Mouse (Mus musculus): Measurements from ENCODE around the gene Maml3.

The Maml3 gene

DNA sequence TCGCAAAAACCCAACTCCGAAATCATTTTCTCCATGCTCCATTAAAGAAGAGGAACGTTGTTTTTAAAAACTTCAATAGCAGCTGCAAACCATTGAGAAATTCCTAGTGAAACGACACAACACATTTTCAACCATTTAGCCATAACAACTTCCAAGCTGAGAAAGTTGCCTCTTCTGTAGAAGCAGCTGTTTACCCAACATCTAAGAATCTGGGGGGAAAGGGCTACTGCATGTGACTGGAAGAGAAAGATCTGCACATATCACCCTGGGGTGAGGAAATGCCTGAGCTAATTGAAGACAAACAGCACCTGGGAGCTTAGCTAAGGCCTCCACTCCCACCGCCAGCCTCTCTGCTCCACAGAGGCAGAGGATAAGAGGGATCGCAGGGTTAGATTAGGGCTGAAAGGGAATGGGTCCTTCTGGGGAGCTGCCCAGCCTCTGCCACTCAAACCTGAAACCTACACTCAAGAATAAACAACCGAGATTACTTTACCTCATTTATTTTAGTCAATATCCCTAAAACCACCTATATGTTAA lies 13.5 kb downstream of the Maml3 start:
- in situ Hi-C loops (cut with MboI, MseI), result no loop called here

- in situ Hi-C loops (cut with MboI, MseI), result no loop called here
Measured at GRCm38 (mm10) chr3:52090230-52090873, 14.5 kb downstream of the Maml3 start.

GRCm38 (mm10) chr3:52088458-52089341 lies 16.2 kb downstream of the Maml3 start:
- in situ Hi-C loops (cut with MboI, MseI), result no loop called here

GRCm38 (mm10) chr3:52087636-52088280 lies 17.1 kb downstream of the Maml3 start:
- in situ Hi-C loops (cut with MboI, MseI), result no loop called here

GRCm38 (mm10) chr3:52078763-52079162 lies 26.1 kb downstream of the Maml3 start:
- in situ Hi-C loops (cut with MboI, MseI), result no loop called here

DNA sequence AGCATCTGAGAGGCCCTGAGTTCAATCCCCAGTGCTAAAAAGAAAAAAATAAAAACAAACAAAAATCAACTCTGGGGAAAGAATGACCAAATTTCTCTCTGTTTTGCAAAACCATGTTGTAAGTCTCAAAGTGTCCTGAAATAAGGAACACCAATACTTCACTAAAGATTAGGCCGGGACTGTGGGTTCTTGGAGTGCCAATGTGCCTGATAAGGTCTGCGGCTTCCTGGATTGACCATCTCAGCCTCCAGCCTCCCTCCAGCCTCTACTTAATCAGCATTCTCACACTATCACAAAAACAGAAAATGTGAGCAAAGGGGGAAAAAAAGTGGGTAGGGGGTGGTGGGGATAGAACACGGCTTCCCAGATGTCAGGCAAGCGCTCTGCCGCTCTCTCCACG lies 30.9 kb downstream of the Maml3 start:
- in situ Hi-C loops (cut with MboI, MseI), result no loop called here

DNA sequence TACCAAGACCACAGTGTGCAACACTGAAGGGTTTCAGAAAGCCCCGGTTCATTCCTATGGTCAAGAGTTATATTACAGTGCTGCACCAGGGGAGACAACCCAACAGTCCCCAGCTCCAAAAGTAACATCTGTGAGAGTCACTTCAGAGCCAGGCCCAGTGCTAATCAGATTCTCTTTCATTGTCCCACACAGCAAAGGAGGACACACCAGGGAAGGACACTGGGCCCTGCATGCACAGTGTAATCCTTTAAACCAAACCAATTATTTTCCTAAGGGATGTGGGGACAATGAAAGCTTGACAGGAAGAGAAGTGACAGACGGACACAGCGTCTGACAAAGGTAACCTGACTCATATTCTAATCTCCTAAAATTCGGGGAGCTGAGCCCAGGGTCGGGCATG lies 32.9 kb downstream of the Maml3 start:
- in situ Hi-C loops (cut with MboI, MseI), result no loop called here

DNA sequence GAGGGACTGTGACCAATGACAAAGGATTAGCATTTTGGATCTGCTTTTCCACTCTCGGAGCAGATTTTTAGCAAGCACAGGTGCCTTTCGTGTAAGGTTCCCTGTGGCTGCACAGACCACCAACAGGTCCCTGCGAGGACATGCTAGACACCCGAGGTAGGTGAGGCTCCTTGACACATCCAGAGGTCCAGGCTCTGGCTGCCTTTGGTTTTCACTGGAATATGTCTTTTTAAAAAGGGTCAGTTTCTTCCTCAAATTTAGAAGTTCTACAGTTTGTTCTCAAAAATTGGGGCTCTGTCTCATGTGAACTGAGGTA lies 34.8 kb downstream of the Maml3 start:
- in situ Hi-C loops (cut with MboI, MseI), result no loop called here

DNA sequence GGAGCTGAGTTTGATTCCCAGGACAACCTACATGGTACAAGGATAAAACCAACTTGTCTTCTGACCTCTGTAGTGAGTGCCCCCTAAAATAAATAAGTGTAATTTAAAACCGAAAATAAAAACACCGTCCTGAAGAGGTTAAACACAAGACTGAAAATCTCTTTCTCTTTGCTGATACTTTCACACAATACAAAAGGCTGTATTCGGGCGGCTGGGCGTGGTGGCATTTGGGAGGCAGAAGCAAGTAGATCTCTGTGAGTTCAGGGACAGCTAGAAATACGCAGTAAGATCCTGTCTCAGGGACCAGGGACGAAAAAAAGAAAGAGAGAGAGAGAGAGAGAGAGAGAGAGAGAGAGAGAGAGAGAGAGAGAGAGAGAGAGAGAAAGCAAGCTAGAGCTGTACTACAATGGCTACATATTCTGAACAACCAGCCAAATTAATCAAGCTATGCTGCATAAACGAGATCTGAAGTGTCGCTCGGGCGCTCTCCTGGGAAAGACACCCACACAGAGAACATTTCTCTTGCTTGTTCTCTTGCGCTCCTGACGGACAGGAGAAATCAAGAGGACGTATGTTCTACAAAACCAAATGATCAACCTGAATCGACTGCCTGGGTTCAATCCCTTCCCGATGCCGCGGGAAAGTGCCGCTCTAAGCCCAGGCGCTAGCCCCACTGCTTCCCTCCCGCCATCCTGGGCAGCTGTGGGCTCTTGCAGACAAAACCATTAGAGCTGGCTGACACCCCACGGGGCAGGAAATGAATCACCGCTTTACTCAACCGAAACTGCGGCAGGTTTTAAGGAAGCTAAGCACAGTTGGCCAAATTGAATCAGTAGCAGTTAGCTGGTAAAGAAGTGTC lies 35.3 kb downstream of the Maml3 start:
- in situ Hi-C loops (cut with MboI, MseI), result no loop called here

GRCm38 (mm10) chr3:52068885-52069284 lies 36.0 kb downstream of the Maml3 start:
- in situ Hi-C loops (cut with MboI, MseI), result no loop called here

DNA sequence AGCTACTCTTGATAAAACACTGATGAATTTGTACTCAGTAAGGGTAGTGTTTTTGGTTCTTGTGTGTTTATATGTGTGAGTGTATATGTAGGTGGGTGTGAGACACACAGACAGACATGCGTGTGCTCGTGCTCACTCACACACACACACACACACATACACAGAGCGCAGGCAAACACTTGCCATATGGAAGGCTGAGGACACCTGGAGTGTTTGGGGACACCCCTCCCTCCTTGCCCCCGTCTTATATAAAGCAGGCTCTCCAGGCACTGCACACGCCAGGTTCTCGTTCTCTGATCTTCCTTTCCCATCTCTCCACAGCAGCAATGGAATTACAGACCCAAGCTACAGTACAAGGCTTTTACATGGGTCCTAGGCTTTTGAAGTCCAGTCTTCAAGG lies 37.7 kb downstream of the Maml3 start:
- in situ Hi-C loops (cut with MboI, MseI), result no loop called here

DNA sequence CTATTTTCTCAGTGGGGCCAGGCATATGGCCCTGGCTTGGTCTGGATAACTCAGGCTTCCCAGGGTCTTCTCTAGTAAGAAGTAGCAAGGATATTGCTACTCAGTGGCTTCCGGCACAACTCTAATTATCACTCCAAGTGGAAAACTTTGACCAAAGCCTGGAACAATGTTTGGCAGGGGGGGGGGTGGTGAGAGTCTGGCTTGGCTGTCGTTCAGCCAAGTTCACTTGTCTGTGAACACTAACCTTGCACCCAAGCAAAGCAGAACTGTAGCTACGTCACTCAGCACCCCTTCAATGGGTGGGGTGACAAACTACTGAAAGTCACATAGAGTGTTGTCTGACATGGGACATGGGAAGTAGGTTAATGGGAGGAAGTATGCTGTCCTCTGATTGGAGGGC lies 38.7 kb downstream of the Maml3 start:
- in situ Hi-C loops (cut with MboI, MseI), result no loop called here

DNA sequence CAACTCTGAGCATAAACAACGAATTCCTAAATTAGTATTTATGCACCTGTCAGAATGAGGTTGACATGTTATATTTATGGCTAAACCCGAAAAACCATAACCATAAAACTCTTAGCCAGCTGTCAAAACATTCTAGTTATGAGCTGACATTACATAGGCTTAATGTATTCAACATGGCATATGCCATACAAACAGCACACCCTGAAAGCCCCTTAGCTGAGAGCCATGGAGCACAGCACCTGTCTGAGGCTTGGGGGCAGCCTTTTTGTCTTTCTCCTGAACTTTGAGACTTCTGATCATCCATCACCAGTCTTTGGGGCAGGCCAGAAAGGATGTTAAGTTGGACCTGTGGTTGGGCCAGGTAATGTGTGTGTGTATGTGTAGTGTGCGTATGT lies 41.6 kb downstream of the Maml3 start:
- in situ Hi-C loops (cut with MboI, MseI), result no loop called here

GRCm38 (mm10) chr3:52062389-52063260 lies 42.3 kb downstream of the Maml3 start:
- in situ Hi-C loops (cut with MboI, MseI), result no loop called here

GRCm38 (mm10) chr3:52061472-52062388 lies 43.1 kb downstream of the Maml3 start:
- in situ Hi-C loops (cut with MboI, MseI), result no loop called here

DNA sequence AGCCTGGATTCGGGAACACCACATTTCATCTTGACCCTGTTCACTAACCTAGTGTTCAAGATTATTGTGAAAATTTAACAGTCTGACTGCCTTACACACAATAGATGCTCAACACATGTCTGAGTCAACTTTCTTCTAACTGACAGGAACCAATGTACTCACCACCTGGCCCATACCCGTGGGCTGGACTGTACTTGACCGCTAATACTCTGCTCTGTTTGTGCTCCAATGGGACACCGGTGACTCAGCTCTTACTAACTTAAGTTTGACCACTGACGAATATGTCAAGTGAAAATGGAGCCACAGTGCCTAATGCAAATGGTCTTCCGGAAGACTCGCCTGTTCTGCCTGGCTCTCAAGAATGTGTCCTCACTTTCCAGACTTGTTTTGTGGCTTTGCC lies 44.0 kb downstream of the Maml3 start:
- in situ Hi-C loops (cut with MboI, MseI), result no loop called here

GRCm38 (mm10) chr3:52051801-52052200 lies 53.1 kb downstream of the Maml3 start:
- in situ Hi-C loops (cut with MboI, MseI), result no loop called here

GRCm38 (mm10) chr3:52048082-52048481 lies 56.8 kb downstream of the Maml3 start:
- in situ Hi-C loops (cut with MboI, MseI), result no loop called here

DNA sequence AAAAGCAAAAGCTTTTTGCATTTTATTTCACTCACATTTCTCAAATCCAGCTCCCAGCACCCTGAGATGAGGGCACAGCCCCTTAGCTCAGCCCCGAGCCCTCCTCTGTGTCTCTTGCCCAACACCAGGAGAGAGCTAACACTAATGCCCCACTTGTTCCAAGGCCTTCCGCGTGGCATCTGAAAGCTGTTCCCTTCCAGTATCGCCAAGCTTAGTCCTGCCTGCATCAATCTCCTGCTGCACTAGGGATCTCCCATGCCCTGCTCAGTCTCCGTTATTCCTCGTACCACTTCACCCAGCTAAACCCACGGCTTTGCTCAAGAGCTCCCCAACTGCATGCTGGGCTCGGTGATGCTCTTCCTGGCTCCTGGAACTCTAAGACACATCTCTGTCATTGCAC lies 57.3 kb downstream of the Maml3 start:
- in situ Hi-C loops (cut with MboI, MseI), result no loop called here
